Mouse (Mus musculus): Measurements from ENCODE around the gene Upf3b.
"Not testable (repeated sequence)": the region's sequence is repeated elsewhere in the genome, so short reads cannot be mapped to it uniquely, and the experiment has no call there.

Upf3b gene

DNA sequence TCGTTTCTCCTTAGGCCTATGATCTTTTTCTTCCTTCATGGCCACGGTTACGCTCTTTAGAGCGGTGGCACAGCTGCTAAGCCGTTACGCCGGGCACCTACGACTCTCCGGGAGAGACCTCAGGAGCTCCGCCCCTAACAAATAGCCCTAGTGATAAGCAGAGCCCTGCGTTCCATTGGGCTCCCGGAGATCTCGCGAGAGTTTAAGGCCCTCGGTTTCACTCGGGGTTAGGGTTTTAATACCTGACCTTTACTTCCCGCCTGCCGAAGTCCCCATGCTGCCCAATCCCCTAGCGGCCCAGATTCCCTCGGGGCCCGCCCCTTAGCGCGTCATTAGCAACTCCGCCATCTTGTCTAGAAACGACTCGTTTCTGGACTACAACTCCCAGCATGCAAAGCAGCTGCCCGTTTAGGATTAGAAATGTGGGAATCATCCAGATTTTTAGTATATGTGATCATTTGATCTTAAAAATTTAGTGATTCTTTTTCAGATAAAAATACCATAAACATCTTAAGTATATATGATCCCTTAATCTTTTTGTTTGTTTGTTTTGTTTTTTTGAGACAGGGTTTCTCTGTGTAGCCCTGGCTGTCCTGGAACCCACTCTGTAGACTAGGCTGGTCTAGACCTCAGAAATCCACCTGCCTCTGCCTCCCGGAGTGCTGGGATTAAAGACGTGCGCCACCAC lies at the start of gene Upf3b:
TSS of gene Upf3b (minus strand) at position 130 of the 688 bp plus-strand sequence.
- DNase-seq = peak; percentile 95

DNA sequence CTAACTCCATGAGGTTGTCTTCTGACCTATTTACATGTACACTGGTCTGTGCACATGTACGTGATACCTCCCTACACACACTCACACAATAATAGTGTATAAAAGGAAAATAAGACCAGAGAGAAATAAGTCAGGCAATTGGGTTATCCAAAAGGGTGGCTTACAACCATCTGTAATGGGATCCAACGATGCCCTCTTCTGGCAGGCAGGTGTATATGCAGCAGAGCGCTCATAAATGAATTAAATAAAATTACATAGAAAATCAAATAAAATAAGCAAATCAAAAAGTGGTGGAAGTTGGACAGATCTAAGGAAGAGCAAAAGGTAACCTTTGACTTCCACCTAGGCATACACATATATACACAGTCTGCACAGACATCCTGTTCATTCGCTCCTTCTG lies 47.7 kb upstream of the Upf3b start:
- DNase-seq = no peak

DNA sequence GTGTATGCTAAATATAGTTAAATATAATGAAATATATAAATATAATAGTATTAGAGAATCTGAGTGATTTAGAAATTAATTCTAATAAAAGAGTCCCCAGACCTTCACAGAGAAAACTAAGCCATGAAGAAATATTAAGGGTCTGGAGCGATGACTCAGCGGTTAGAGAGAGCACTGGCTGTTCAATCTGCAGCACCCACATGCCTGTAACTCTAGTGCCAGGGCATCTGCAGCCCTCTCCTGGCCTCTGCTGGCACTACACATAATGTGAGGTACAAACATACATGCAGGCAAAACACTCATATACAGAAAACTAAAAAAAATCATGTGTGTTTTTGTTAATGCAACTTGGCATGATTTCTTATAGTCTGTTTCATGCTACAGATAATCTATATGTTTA lies 34.8 kb upstream of the Upf3b start:
- peak; percentile 13 for DNase-seq

DNA sequence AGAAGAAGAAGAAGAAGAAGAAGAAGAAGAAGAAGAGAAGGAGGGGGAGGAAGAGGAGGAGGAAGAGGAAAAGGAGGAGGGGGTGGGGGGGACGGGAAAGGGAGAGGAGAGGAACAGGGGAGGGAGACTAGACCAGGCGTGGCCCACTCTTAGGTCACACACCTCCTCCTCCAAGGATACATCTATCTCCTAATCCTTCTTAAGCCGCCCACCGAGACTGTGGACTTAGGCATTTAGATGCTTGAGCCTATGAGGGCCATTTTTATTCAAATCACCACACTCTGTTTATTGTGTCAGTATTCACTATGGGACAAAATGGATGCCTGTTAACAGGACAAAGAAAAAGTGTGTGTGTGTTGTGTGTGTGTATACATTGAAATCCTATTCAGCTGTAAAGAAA lies 34.4 kb upstream of the Upf3b start:
- not testable (repeated sequence) for DNase-seq

DNA sequence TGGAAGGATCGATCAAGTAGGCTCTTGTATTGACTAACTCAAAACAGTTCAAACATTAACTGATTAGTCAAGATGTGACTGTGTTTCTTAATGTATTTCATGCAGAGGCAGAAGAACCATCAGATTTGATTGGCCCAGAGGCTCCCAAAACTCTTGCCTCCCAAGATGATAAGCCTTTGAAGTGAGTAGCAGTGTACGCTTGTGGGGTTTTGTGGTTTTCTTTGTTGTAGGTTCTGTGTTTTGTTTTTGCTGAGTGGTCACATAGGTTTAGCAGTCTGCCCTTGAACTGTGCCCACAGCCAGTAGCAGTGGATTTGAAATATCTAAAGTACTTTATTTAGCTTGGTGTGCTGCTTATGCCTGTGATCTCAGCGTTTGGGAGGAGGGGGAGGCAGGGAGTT lies 31.6 kb upstream of the Upf3b start:
- DNase-seq = no peak

DNA sequence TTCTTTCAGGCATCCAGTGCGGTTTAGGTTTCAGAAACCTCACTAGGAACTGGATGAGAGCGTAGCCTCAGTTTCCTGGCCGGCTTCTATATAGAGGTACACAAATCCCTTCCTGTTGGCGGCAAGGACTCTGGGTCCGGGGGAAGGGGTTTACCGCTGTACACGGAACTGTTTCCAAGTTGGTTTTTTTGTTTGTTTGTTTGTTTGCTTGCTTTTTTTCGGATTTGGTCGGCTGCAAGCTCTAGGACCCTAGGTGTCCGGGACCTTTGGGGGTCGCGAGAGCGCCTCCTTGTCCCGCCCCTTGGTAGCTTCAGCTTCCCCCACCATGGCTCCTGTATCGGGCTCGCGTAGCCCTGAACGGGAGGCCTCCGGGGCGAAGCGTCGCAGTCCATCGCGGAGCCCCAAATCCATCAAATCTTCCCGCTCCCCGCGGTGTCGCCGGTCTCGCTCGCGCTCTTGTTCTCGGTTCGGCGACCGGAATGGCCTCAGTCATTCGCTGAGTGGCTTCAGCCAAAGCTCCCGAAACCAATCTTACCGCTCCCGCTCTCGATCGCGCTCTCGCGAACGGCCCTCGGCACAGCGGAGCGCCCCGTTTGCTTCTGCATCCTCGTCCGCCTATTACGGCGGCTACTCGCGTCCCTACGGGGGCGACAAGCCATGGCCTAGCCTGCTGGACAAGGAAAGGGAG lies 16.7 kb upstream of the Upf3b start, which contains the start of gene Nkap:
TSS of gene Nkap (plus strand) at position 125 of the 688 bp plus-strand sequence.
- peak; percentile 79 for DNase-seq

DNA sequence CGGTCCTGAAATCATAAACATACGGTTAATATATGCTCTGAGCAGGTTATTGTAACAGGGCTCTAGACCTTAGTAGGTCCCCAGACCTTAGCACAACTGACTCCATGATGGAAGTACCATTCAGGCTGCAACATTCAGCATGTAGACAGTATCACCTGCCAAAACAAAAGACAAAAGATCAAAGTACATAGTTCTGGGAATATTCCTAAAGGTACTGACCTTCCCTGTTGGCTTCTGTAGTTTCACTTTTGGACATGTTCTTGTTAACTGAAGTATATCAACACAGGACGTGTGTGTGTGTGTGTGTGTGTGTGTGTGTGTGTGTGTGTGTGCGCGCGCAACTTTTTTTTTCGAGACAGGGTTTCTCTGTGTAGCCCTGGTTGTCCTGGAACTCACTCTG lies 15.4 kb upstream of the Upf3b start:
- DNase-seq = no peak

DNA sequence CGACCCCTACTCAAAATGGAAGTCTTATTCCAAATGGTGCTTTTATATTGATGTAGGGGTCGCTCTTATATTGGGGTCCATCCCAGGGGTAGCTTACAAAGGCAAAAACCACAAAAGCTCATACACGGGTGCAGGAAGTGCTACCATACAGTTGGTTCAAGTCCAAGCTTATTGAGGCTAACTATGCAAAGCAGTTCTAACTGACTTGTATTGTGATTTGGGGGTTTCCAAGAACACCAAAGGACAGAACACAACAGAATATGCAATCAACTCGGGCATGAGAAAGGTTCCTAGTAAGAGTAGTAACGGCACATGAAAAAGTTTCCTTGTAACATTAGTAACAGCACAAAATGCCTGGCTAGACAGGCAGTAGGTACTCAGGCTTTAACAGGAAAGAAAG lies 10.1 kb upstream of the Upf3b start:
- DNase-seq = no peak

DNA sequence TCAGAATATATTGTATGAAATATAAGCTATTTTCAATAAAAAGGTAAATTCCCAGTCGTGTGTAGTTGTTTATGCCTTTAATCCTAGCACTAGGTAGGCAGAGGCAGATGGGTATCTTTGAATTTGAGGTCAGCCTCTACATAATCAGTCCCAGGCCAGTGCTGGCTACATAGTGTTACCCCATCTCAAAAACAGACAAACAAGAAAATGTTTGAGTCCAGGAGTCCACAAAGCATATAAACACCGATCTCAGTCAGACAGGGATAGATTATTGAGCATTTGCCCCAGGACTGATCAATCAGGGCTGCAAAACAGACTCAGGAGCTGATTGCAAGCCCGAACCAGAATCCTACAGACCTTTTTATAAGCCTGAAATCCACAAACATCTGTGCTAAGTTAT lies 9.5 kb upstream of the Upf3b start:
- no peak for DNase-seq

DNA sequence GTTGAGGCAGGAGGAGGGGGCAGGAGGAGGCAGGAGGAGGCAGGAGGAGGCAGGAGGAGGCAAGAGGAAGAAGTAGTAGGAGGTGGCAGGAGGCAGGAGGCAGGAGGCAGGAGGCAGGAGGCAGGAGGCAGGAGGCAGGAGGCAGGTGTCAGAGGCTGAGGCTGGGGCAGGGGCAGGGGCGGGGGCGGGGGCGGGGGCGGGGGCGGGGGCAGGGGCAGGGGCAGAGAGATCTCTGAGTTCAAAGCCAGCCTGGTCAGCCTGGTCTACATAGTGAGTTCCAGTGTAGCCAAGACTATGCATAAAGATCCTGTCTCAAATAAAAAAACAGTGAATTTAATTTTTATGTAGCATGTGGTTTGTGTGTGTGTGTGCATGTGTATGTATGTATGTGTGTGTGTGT lies 7.0 kb upstream of the Upf3b start:
- DNase-seq = no peak

DNA sequence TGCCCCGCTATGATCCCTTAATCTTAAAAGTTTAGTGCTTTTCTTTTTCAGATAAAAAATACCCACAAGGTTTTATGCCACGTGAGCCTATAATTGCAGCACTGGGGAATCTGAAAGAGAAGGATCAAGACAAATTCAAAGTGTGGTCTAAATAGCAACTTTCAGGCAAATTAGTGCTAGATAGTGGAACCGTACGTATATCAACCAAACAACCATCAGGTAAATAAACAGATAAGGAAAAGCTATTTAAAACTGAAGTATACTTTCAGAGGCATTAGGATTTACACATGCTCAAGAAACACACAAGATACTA lies 715 bp upstream of the Upf3b start:
- DNase-seq = no peak

DNA sequence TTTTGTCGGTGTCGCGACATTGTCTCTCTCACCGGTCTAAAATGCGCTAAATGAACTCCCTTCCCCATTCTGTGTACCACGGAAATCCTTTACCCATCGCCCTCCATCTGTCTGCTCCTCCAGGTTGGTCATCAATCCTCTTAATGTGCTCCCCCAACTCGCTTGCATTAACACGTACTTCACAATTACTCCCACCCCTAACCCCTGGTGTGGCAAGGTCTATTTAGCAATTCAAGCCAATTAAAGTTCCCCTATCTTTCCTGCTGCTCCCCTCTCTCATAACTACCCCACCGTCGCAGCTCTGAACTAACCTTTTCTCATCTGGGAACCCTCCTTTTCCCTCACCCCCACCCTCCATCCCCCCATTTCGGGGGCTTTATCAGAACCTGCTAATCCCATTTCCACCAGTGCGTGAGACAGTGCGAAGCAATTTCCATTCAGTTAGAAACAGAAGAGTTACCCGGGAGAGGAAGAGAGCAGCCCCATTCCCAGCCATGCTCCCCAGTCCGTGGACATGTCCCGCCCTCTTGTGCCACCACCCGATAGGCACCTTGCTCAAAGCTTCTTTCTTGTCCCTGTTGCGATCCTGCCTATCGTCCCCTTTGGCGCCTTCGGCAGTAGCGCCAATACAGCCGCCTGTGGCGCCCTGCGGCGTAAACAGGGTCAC lies 463 bp downstream of the Upf3b start:
- no peak for DNase-seq

DNA sequence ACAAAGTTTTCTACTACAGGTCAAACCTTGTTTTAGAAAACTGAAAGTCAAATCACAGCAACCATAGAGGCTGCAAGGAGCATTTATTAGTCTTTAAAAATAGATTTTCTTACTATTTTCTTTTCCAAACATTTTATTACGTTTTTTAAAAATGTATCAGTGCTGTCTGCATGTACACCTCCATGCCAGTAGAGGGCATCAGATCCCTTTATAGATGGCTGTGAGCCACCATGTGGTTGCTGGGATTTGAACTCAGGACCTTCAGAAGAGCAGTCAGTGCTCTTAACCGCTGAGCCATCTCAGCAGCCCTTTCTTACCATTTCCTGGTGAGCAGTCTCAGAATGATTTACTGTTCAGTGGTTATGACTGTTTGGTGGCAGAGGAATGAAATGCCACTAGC lies 6.3 kb downstream of the Upf3b start:
- no peak for DNase-seq

DNA sequence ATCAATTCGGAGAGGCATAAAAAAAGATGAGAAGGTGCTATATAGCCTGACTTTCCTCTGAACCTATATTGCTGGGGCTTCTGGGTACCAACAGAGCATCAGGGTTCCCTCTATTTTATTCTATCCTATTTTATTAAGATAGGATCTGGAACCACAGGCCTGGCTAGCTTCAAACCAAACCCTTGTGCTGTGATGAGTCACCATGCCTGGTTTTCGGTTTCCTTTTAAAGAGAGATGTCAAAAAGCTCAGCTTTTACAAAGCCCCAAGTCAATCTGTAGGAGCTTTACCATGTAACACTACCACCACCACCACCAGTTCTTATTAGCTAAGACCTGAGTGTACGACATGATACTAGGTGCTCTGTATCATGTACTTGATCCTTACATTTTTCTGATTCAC lies 11.4 kb downstream of the Upf3b start:
- no peak for DNase-seq

DNA sequence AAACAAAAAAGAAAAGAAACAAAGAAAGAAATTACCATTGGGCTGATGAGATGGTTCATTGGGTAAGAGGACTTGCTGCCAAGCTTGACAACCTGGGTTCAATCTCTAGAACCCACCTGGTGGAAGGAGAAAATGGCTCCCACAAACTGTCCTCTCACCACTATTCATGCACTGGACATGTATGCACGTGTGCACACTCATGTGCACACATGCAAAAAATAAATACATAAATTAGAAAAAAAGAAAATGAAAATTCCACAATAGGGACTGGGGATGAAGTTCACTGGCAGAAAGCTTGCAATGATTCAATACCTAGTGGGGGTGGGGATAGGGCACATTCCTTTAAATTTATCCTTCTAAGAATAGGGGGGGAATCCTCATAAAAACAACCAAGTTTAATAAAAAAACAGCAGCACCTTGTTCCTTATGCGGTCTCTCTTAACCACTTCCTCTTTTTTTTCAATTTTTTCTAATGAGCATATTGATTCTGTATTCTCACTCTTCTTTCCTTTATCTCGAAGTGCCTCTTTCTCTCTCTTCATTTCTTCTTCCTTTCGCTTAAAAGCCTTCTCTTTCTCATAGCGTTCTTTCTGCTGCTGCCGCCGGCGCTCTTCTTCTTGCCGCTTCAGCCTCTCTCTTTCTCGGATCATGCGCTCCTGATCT lies 14.9 kb downstream of the Upf3b start:
- DNase-seq = no peak

DNA sequence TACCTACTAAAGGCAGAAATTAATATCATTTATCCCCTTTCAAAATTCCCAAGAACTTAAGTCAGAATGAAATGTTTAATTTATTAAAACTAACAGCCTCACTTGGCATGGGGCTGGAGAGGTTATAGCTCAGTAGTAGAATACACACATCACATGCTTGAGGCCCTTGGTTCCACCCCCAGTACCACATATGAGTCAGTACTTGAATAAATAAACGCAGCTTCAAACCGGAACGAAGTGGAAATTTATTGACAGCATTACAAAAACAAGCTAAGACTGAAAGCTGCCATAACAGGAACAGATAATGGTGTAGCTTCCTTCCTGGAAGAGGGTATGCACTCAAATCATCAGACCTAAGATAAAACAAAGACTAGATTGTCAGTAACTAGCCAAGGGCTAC lies 18.7 kb downstream of the Upf3b start:
- DNase-seq = no peak

DNA sequence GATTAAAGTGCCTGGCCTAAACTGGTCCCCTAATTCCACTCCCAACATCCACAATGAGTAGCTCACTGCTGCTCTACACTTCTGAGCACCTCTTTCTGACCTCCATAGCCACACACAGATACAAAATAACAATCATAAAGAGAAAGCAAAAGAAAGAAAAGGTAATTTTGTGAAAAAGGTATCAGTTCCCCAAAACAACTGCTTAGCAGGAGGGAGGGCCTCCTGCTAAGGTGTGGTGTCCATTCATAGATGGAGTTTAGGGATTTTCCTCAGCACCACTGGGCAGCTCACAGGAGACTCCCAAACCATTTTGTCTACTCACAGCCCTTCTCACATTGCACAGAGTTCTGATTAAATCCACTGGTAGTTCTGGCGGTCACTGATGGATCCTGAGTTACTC lies 21.3 kb downstream of the Upf3b start:
- DNase-seq = no peak

DNA sequence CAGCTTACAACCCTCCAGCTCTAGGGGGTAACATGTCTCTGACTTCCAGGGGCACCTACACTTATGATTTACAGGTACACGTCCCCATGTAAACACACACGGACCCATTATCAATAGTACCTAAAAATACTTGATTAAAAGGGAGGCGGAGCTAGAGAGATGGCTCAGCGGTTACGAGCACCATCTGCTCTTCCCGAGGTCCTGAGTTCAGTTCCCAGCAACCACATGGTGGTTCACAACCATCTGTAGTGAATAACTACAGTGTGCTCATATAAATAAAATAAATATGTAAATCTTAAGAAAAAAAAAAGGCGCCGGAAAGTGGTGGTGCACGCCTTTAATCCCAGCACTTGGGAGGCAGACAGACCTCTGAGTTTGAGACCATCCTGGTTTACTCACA lies 24.5 kb downstream of the Upf3b start:
- no peak for DNase-seq

DNA sequence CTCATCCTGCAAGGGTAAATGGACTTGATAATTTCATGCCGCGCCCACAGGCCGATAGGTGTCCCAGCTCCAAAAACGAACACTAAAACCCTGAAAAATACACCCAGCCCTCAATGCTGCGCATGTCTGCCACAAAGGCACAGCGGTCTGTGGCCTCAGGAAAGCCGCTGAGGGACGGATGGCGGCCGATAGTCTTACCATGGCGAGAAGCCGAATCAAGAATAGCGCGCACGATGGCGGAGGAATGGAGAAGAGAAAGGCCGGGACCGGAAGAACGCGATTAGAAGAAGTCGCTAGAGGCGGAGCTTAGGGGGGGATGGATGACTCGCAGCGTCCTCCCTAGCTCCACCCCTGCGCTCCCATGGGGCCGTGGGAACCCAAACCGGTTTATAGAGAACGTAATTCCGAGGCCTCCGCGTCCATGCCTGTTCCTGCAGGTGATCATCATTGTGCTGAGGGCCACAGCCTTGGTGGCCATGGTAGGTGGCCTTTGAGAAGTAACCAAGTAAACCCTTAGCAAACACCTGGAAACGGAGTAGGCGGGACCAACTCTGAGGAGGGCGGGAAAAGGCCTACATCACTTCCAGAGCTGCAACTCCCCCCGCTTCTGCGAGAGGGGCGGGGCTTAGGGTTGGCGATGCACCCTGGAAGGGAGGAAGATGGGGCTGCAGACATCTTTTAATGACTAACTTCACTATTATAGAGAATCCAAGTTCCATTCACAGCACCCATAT lies 25.0 kb downstream of the Upf3b start, which contains the start of gene Rpl39:
TSS of gene Rpl39 (minus strand) at position 476 of the 734 bp plus-strand sequence.
- peak; percentile 90 for DNase-seq

DNA sequence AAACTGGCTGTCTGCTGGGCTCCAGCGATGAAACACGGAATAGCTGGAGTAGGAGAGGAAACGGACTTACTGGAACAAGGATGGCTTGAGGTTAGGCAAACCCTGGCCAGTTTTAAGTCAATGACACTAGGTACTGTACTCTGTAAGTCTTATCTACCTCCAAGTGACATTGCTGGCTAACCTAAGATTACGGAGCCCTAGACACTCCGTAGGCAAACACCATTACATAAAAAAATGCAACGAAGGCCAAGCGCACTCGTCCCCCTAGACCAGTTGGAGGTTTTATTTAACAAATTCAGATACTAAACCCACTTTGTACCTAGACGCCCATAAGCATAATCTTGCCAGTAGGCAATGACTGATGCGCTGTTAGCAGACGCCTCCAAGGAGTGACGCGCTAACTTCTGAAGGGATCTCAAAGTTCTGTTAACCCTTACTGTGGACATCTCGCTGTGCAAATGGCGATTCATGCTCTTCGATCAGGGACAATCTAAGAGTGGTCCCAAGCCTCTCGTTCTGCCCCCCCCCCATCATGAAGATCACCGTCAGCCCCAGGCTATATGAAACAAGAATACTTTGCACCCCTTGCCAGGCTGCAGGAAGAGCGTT lies 25.7 kb downstream of the Upf3b start:
- peak; percentile 5 for DNase-seq

DNA sequence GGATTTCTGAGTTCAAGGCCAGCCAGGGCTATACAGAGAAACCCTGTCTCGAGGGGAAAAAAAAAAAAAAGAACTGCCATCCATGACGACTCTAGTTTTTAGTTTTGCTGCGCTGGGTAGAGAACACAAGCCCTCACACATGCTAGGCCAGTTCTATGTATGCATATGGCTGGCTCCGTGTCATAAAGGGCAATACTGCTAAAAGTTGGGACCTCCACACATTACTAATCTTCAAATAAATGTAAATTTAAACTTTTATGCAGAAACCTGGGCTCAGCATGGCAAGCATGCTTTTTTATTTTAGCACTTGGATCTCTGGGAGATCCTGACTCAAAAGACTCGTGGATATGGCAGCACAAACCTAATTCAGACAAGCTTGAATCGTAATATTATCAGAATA lies 28.9 kb downstream of the Upf3b start:
- no peak for DNase-seq

DNA sequence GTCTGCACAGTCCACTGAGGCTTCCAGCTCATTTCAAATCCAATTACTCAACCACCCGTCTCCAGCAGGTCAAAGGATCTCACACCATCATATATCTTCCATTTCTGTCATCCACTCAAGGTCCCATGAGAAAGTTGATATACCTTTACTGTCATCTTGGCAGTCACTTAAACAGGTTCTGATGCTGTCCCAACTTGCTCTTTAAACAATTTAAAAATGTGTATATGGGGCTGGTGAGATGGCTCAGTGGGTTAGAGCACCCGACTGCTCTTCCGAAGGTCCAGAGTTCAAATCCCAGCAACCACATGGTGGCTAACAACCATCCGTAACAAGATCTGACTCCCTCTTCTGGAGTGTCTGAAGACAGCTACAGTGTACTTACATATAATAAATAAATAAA lies 29.8 kb downstream of the Upf3b start:
- DNase-seq = not testable (repeated sequence)

DNA sequence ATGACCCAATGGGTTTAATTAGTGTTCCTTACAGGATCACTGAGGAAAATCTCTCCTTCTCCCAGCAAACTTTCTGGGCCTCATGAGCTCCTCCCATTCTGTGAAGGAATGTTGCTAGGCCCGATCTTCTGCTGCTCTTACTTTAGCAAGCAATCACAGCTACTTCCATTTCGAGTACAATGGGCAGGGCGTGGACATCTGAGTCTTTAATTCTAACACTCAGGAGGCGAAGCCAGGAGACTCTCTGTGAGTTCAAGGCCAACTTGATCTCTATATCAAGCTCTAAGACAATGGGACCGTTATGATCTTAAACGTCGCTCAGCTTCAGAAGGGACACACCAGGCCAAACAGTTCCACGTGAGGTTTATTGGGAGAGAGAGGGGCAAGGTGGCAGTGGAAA lies 33.5 kb downstream of the Upf3b start:
- no peak for DNase-seq
